Mouse (Mus musculus) naive thymus-derived CD4-positive, alpha-beta T cell, adult 2 months (primary cell): ENCODE data around the gene Rbm14.
A peak's percentile ranks its signal among the peaks of the same experiment; 100 is the strongest.

Source experiments
- DNase-seq: peaks from one replicate; pipeline ENCODE4 v3.0.0-alpha.2; 2011; ENCODE audit warnings: low read depth

Gene Rbm14

DNA sequence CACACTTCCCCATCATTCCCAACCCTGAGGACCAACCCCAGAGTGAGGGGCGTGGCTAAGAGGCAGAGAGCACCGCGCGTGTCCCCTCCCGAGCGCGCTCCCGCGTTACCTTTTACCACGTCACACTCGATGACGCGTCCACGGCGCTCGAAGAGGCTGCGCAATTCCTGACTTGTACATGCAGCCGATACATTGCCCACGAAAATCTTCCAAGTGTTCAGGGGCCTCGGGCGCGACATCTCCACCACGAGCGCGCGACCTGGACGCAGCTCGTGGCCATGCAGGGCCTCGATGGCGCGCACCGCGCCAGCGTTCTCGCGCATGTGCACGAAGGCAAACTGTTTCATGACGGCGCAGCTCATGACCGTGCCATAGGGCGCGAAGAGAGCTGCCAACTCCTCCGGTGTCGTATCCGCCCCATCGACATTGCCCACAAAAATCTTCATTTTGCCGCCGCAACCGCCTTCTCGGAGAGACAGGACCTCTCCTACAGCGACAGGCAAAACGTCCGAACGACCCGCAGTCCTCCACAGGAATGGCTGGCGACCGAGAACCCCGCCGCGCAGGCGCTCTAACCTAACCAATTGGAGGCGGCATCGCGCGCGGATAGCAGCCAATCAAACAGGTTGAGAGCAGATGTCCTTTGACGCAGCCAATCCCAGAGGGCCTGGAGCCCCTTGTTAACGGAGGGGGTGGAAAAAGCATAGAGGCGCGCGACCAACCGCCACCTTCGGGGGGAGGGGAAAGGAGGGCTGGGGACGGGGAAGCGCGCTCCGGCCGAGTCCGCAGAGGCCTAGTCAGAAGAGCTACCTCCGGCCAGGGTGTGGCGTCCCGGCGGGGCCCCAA is at the start of gene Rbm14, which contains the start of gene Gm21992:
Rbm14 (minus strand) TSS at position 572 of the 846 bp plus-strand sequence.
Gm21992 (minus strand) TSS at position 550 of the 846 bp plus-strand sequence.
- peak; percentile 97 for DNase-seq

DNA sequence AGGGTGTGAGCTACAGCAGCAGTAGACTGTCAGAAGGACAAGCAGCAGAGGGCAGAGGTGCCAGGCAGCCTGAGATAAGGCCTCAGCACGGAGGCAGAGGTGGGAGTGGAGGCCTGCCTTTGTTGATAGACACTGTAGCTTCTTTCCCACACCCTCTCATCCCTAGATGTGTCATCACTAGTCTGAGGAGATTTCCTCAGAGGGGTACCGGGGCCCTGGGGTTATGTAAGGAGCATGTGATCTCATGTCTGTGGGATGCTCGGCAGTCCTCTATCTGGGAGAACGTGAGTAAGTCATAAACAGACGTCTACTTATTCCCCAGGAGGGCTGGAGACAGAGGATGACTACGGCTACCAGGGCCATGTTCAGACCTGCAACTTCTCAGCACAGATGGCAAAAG is 47.6 kb upstream of the Rbm14 start:
- DNase-seq, result no peak

DNA sequence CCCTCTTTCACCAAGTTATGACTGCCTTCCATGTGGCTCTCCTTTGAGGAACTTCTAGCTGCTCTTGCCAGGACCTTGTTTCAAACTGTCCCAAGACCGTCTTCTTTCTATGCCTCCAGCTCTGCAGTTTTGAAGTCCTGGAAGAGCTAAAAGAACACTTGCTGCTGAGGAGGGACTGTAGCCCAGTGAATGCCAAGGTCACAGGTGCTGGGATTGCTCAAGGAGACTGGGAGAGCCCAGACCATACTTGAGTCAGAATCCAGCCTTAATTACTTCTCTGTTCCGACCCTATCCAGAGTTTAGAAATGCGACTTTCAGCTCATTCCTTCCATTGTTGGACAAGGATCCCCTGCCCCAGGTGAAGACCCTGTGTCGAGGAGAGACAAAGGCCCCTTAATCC is 44.5 kb upstream of the Rbm14 start:
- DNase-seq, result no peak

DNA sequence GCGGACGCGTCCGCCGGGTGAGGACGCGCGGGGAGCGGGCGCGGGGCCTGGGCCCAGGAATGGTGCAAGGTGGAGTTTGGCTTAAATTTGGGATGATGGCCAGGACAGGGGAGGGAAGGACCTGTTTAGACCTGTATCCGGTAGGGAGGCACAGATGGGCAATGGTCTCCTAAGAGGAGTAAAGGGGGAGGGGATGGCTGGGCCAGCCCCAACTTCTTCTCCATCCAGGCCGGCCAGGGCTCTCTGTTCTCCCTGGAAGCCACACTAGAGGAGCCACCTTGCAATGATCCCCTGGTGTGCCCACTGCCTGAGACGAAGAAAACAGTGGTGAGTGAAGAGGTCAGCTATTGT is 44.0 kb upstream of the Rbm14 start:
- no peak for DNase-seq

DNA sequence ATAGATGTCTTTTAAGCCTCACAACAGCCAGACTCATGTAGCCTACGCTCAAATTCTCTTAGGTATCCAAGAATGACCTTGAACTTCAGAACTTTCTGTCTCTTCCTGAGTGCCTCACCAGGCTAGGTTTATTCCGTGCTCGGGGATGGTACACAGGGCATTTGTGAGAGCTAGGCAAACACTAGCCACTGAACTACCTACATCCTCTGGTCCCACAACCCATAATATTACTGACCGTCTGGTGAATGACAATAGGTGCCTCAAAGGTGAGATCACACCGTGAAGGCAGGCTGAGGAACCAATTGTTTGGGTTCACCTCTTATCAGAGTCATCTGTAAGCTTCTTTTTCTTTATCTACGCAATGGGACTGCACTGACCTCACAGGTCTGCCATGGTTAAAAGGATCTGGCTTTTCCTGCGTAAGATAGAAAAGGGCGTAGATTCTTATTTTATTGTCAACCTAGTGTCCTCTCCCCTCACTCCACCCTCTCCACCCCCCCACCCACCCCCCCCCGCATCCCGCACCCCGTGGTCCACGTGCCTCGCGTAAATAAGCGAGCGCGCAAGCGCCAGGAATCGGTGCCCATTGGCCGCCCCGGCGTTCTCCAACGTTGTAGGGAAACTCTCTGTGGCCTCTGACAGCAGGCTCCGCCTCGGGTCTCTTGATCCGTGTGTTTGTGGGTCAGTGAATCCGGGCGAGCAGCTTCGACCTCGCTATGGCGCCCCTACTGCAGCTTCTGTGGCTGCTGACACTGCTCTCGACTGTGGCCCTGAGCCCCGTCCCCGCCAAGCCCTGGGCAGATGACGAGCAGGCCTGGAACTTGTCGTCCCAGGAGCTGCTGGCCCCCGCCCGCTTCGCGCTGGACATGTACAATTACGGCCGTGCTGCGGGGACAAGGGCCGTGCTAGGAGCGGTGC is 43.4 kb upstream of the Rbm14 start, which contains the start of gene Ctsf:
Ctsf (plus strand) TSS at position 579 of the 918 bp plus-strand sequence.
- no peak for DNase-seq

DNA sequence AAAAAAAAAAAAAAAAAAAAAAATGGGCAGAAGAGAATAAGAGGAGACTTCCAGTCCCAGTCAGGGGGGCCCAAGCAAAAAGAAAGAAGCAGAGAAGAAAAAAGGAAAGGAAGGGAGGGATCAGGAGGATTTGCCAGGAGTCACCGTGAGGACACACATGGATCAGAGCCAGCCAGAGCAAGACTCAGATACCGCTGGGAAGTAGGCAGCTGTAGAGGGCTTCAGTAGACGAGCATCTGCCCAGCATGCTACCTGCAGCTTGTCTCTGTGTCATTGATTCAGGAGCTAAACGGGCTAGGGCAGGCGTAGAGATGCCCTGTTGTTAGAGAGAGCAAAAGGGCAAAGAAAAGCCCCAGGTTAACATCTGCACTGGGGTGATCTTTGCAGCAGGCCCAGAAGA is 38.8 kb upstream of the Rbm14 start:
- DNase-seq, result no peak

DNA sequence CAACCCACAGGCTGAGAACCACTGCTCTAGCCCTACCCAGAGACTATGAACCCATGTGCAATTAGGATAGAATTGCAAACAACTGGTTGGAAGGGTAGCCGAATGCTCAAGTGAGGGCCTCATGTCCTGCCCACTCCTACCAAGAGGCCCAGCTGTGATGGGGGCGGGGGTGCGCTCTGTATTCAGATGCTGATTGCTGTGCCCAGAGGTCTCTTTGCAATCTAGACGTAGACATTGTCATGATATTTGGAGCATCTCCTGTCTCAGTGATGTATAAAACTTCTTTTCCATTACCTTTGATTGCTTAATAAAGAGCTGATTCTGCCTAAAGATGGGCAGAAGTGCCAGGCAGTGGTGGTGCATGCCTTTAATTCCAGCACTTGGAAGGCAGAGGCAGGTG is 38.4 kb upstream of the Rbm14 start:
- no peak for DNase-seq

DNA sequence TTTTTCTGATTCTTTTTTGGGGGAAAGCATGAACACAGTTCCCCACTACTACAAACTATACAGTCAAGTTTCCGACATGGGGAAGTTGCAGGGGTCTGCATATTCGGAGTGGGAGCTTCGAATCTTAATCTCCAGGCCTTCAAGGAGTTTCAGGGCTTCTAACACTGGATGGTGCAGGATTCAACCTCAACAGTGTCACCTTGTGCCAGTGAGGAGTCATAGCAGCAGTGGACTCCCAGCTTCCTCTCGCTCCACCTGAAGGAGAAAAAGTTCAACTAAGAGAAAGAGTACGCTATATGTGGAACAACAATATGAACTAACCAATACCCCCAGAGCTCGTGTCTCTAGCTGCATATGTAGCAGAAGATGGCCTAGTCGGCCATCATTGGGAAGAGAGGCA is 36.1 kb upstream of the Rbm14 start:
- peak; percentile 76 for DNase-seq

DNA sequence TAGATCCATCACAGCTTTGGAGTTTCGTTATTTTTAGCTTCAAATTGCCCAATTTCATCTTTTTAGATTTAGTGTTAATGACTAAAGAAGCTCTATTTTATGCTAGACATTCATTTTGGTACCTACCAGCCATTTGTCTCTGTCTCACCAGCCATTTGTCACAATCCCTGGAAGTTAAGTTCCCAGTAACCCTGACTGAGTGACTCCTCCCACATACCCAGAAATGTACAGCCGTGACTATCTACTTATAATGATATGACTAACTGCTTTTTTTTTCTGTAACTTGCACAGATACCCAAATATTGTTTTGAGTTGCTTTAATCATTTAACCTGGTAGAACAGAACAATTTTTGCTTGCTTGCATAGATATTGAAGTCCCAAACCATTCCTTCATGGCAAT is 34.4 kb upstream of the Rbm14 start:
- DNase-seq, result no peak

DNA sequence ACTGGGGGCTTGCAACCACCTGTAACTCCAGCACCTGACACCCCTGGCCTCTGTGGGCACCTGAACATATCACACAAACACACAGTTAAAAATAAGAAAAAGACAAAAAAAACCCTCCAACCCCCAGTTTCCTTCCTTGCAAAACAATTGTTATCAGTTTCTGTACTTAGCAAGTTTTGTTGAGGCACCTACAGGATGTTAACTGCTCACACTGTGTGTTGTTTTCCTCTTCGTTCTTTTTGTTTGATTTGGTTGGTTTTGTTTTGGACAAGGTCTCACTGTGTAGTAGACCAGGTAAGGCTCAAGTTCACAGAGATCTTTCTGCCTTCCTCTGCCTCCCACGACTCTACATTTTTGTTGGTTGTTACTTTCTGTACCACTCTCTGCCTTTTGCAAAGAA is 31.2 kb upstream of the Rbm14 start:
- peak; percentile 53 for DNase-seq

DNA sequence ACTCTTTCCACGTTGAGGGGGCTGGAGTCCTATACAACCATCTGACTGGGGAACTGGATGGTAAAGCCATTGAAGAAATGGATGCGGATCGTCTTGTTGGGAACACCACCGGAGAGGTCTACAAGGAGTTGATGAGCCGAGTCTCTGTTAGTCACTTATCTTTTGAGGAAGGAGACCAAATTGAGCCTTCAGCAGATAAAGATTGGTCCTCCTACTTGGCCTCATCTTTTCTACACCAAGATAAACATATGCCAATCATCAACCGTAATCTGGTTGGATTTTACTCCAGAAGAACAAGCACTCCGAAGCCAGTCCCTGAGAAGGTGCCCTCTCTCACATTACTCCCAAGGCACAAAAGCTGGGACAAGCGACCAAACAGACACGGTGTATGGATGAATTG is 29.4 kb upstream of the Rbm14 start:
- no peak for DNase-seq

DNA sequence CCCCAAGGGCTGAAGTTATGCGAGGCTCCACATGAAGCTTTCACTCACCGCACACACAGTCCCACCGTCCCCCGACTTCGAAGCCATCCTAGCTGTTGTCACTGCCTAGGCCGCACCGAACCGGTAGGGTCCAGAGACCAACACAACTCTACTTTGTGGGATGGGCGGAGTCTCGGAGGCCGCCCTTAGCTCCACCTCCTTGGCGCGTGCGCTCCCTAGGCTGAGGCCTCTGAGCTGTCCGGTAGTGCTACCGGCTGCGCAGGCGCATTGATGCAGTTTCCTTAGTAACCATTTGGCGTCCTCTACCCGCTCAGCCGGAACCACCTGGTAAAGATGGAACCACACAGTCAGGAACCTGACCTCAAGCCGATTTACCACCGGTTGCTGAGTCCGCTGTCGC is 27.7 kb upstream of the Rbm14 start, which contains the start of the genes Ccs and Ccdc87:
Ccs (minus strand) TSS at position 184 of the 400 bp plus-strand sequence.
Ccdc87 (plus strand) TSS at position 218 of the 400 bp plus-strand sequence.
- DNase-seq, result peak; percentile 98

DNA sequence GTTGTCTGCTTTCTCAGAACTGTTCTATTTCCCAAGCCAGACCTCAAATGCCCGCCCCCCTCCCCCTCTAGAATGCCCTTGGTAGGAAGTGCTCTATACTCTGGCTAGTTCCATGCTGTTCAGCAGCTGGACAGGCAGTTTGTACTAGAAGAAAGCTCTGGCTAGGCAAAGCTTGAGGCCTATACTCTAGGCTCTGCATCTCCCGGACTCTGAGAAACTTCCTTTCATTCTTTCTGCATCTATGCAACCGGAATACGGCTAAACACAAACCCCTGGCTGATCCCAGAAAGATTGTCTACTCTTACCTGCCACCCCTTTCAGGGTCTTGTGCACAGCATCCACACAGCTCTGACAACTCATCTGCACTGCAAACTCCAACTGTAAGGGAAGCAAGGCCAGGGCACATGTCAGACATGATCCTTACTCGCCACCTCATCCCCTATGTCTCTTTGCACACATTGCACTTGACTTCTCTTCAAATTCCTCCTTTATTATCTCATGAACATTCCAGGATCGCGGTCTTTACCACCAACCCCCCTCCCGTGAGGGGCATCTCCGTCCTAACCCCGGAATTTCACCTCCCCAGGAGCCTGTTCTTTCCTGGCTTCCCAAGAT is 27.2 kb upstream of the Rbm14 start:
- DNase-seq, result no peak

DNA sequence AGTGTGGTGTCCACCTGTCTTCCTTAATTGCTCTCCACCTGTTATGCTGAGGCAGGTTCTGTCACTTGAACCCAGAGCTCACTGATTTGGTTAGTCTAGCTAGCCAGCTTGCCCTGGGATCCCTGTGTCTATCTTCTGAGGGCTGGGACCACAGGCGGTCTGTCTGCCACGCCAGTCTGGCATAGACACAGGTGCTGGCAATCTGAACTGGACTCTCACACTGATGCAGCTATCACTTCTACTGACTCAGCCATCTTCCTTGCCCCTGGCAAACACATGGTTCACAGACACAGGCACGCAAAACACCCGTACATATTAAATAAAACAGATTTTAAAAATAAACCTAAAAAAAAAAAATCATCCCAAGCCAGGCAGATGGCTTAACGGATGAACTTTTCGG is 25.6 kb upstream of the Rbm14 start:
- DNase-seq, result no peak

DNA sequence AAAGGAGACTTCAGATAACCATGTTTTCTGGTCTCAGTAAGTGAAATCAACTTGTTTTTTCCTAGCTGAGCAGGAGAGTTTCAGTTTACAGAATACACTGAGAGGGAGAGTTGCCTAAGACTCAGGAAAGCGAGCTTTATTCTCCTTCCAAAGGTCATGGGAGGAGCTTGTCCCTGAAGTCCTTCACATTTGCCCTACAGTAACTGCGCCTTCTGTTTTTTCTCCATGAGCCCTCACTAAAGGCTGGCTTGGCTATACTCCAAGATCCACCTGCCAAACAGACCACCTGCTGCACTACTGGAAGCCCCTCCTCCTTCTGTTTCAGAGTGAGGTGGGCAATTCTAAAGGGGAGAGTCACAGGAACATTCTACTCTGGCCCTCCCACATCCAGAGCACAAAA is 24.7 kb upstream of the Rbm14 start:
- DNase-seq, result no peak

DNA sequence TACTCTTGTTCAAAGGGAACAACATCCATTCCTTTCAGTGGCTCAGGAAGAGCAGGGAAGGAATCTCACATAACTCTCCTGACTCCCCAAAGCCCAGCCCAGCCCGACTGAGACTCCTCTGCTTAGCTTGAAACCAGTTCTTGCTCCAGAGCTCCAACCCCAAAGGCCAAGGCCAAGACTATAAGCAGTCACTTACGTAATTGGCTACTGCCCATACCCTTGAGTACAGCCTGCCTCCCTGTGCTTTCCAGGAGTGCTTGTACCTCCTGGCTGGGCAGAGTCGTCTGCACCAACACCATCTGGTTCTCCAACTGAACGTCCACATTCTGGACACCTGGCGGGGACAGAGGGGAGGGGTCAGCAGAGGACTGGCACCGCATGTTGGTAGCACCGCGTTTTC is 22.5 kb upstream of the Rbm14 start:
- DNase-seq, result no peak

DNA sequence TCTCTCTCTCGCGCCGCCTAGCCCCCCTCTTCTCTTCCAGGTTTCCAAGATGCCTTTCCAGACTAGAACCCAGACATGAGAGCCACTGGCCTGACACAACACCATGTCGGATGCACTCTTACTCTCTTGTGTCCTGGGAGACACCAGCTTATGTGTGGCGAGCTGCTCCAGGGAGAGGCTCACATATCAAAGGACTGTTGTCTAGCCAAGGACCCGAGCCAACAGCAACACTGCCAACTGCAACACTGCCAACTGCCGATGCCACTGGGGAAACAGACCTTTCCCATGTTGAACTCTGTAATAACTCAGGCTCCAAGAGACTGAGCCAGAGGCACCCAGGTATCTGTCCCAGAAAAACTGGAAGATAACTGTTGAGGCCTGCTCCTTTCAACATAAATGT is 17.7 kb upstream of the Rbm14 start:
- DNase-seq, result no peak

DNA sequence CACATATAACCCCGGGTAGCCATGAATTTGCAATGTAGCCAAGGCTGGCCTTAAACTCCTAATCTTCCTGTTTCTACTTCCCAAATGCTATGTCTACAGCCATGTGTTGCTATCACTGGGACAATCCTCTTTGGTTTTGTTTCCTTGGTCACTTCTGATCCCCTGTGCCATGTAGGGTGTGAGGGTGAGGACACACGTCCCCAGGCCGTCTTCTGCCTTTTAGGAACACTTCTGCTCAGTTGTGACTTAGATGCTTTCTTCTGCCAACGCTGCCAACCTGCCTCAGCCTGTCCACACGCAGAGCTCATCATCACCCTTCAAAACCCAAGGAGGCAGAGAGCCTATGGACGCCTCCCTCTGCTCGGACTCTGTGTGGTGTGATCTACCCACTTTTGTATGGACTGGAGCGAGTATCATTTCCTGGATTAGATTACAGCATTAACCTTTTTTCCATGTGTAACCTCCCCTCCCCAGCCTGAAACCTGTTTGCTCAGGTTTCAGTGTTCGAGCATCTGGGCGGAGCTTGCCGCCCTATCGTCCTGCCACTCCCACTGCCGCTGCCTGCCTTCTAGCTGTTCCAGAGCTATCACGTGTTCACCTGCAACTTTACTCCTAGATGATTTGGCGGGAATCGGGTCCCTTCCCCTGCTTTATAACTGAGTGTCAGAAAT is 17.1 kb upstream of the Rbm14 start:
- DNase-seq, result no peak

DNA sequence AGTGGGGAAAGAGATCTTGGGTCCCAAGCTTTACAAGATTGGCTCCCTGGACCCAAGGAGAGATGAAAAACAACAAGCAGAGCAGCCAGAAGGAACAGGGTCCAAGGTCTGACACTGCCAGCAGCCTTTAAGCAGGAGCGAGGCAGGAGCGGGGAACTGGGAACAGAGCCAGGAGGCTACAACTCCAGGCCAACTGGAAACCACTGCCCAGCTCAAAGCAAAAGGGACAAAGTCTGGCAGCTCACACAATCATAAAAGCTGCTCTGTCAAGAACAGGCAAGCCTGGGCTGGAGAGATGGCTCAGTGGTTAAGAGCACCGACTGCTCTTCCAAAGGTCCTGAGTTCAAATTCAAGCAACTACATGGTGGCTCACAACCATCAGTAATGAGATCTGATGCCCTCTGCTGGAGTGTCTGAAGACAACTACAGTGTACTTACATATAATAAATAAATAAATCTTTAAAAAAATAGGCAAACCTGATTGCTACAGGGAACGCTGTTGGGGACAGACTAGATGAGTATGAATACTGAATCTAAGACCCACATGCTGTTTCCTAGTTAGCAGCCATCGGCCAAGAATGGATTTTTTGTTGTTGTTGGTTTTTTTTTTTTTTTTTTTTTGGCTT is 9.4 kb upstream of the Rbm14 start:
- DNase-seq, result no peak

DNA sequence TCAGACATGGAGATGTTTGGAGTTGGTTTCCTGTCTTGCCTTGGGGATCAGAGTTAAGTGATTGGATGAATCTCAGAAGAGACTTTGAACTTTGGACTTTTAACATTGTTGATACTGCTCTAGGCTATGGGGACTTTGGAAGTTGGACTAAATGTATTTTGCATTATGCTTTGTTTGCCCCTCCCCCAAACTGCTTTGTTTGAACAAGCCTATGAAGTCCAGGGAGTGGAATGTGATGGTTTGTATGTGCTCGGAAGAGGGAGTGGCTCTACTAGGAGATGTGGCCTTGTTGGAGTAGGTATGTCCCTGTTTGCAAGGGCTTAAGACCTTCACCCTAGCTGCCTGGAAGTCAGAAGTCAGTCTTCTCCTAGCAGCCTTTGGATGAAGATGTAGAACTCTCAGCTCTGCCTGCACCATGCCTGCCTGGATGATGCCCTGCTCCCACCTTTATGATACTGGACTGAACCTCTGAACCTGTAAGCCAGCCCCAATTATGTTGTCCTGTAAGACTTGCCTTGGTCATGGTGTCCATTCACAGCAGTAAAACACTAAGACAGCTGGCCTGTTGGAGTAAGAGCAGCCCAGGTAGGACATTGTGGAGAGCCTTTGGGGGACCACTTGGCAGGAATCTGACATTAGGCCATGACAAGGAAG is 5.9 kb upstream of the Rbm14 start:
- no peak for DNase-seq

DNA sequence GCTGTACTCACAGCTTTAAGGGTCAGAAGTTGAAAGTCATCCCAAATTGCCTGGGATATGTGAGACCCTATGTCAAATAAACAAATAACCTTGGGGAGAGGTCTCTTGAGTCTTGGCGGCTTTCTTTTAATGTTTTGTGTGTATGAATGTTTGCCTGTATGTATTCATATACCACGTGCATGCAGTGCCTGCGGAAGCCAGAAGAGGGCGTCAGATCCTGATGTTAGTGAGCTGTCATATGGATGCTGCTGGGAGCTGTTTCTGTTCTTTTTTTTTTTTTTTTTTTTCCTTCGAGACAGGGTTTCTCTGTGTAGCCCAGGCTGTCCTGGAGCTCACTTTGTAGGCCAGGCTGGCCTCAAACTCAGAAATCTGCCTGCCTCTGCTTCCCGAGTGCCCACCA is 1.6 kb upstream of the Rbm14 start:
- DNase-seq, result peak; percentile 59
